Mouse (Mus musculus): ENCODE results near the gene Gpr83.

Gene Gpr83

DNA sequence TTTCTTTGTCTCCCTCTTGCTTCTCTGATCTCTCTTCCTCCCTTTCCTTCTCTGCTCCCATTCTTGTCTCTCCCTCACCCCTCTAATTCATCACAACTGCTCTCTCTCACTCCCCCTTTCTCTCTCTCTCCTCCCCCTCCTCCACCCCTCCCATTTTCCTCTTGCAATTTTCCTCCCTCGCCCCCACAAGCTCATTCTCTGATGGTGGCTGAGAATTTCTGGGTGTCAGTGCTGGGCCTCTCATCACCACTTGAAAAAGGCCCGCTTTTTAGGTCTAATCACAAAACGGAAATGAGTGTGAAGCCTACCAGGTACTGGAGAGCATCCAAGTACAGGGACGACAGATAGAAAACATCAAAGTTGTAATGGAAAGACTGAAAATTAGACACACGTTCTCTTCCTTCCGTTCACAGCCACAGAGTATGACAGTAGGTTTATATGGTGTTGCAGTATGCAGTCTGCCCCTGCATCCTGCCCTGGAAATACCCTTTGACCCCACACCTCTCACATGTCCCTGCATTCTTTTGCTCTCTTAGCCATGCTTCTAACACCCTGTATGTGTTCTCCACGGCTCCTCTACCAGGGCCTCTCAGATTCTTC is 47.9 kb downstream of the Gpr83 start:
- no peak for DNase-seq

DNA sequence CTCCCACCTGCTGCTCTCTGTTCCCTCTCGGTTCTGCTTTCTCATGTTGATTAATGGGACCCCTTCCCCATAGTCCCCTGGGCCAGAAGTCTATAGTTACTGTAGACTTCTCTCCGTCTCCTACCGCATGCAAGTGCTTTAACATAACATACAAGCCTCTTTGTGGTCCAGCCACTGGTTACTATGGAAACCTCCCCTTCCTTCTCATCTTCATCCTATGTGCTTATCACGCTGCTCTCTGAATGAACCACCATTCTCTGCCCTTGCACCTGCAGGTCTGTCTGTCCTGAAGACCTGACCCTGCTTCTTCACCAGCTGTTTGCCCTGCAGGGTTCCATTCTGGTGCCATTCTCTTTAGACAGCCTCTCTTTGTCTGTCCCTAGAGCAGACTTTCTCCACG is 50.0 kb downstream of the Gpr83 start:
- DNase-seq = no peak

DNA sequence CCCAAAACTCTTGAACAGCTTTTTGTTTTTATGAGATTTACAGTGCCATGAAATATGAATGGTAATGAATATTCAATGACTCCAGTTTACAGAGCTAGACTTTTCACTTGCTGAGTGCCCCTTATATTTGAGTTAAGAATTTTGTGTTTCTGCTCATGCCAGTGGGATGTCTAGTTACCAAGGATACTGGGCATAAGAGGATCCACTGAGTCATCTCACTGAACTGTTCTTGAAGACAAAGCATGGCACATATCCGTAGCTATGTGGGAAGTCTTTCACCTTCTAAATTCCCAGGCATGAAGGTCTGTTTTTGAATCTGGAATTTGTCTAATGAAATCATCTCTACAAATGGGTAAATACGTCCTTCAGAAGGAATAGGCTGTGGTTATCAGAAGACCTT is 52.0 kb downstream of the Gpr83 start:
- DNase-seq = no peak

DNA sequence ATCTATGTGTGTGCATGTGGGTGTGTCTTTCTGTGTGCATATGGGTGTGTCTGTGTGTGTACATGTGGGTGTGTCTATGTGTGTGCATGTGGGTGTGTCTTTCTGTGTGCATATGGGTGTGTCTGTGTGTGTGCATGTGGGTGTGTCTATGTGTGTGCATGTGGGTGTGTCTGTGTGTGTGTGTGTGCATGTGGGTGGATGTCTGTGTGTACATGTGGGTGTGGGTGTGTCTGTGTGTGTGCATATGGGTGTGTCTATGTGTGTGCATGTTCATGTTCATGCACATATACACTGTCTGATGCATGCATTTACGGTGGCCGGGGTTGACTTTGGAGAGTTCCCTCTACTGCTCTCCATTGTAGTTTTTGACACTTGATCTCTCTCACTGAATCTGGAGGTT is 57.7 kb downstream of the Gpr83 start:
- DNase-seq = no peak

DNA sequence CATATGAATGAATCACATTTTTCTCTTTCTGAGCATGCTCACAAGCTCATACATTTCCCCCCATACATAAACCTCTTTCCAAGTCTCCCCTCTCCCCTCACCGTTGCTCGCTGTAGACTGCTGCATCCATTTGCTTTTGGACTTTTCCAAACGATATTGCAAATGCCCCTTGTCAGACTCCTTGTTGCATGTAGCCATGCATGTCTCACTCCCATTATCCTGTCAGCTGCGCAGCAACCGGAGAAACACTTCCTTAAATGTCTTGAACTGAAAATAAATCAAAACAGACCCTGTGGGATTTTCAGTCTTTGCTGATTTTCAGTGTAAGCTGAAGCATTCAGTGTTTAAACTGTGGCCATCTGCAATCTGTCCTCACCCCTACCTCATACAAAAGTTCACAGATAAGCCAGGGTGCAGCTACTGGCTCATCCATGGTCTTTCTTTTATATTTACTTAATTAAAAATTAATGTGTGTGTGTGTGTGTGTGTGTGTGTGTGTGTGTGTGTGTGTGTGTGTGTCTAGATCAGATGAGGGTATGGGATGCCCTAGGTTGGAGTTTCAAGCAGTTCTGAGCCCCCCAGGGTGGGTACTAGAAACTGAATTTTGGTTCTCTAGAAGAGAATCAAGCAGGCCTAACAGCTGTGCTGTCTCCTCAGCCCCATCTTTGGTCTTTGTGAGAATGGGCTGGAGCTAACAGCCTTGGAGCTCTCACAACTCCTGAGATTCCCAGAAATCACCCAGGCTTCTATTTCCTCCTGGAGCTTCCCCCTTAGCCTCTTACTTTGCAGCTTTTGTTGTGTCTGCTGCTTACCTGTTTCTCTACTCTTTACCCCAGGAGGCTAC is 59.0 kb downstream of the Gpr83 start:
- no peak for DNase-seq
